Mouse (Mus musculus) embryonic facial prominence, embryonic 15.5 days (tissue): ENCODE data around the gene Prpf3. TPM values are rescaled to one million over a fixed set of nuclear protein-coding genes. Genes with fewer than 3 reads are reported as not detected.

Source experiments
- ATAC-seq: fragments of 200-750 bp; cut with Nextera tagmentation; 2 replicates; pipeline ENCODE4 v1.8.0; 2017; ENCODE audit warnings: low read depth, moderate TSS enrichment; ENCODE audit not compliant: insufficient number of reproducible peaks, low FRiP score, low TSS enrichment
- H3K27ac ChIP-seq: fragments of 300-500 bp; sonication (generic); replicated peaks from 2 replicates; pipeline ENCODE4 v1.5.1; 2015; ENCODE audit warnings: mild to moderate bottlenecking, inconsistent platforms
- H3K27me3 ChIP-seq: fragments of 300-500 bp; sonication (generic); 2 replicates; pipeline ENCODE4 v1.6.1; 2015; ENCODE audit warnings: inconsistent platforms
- H3K36me3 ChIP-seq: fragments of 300-500 bp; sonication (generic); 2 replicates; pipeline ENCODE4 v1.6.1; 2015; ENCODE audit warnings: mild to moderate bottlenecking, inconsistent platforms
- H3K4me1 ChIP-seq: fragments of 300-500 bp; sonication (generic); 2 replicates; pipeline ENCODE4 v1.6.1; 2015; ENCODE audit warnings: inconsistent platforms
- H3K4me2 ChIP-seq: fragments of 300-500 bp; sonication (generic); replicated peaks from 2 replicates; pipeline ENCODE4 v1.6.1; 2015; ENCODE audit warnings: mild to moderate bottlenecking, inconsistent platforms
- H3K4me3 ChIP-seq: fragments of 300-500 bp; sonication (generic); replicated peaks from 2 replicates; pipeline ENCODE4 v1.5.1; 2015; ENCODE audit warnings: mild to moderate bottlenecking, inconsistent platforms
- H3K9ac ChIP-seq: fragments of 300-500 bp; sonication (generic); 2 replicates; pipeline ENCODE4 v1.6.1; 2015; ENCODE audit warnings: inconsistent platforms
- H3K9me3 ChIP-seq: fragments of 300-500 bp; sonication (generic); replicated peaks from 2 replicates; pipeline ENCODE4 v1.6.1; 2016; ENCODE audit warnings: inconsistent platforms
- WGBS: fragments of 180-500 bp; shearing (Covaris S2); methylation state at CpG from one replicate; pipeline ENCODE4 v1.1.7; 2015; 5-methylcytosine and 5-hydroxymethylcytosine counted together
- polyA plus RNA-seq: library from polyadenylated mRNA; unstranded; fragments of >200 nt; fragmentation: Nextera tagmentation; extraction: Ambion mirVana; gene quantifications from 2 replicates; pipeline ENCODE4 v1.2.1, GENCODE M21; 2015

Gene Prpf3
- polyA plus RNA-seq, 1 experiment from 2014 or later = 48.5 TPM

DNA sequence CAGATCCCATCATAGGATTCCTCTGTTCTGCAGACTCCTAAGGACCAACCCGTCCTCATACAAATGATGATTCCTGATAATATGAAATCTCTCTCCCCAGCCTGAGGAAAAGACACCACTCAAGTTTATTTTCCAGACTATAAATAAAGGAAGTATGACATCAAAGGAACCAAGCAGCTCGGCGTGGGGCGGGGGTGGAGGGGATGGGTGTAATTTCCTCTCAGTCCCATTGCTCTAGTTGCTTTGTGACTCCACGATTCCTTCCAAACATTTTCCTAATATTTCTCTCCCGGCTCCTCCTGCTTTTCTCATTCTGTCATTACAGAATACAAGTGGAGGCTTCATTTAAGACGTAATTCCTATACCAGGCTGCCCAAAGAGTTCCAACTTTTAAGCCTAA, 37.4 kb upstream of the Prpf3 start:
- H3K27ac ChIP-seq = peak overlapping the region; percentile 85
- H3K36me3 ChIP-seq = peaks cover 5% of the 10 kb centered on the region; the same call in 1 of the 2 replicates
- 11% methylated on average over 7 of the region's 7 CpGs for WGBS
- H3K27me3 ChIP-seq = no peaks in the 10 kb centered on the region
- H3K9me3 ChIP-seq = no peaks in the 10 kb centered on the region
- H3K4me1 ChIP-seq = peaks cover 39% of the 10 kb centered on the region
- no peak overlapping the region for H3K9ac ChIP-seq
- no peak for ATAC-seq
- peak overlapping the region; percentile 64 for H3K4me3 ChIP-seq
- H3K4me2 ChIP-seq = peak overlapping the region; percentile 51

DNA sequence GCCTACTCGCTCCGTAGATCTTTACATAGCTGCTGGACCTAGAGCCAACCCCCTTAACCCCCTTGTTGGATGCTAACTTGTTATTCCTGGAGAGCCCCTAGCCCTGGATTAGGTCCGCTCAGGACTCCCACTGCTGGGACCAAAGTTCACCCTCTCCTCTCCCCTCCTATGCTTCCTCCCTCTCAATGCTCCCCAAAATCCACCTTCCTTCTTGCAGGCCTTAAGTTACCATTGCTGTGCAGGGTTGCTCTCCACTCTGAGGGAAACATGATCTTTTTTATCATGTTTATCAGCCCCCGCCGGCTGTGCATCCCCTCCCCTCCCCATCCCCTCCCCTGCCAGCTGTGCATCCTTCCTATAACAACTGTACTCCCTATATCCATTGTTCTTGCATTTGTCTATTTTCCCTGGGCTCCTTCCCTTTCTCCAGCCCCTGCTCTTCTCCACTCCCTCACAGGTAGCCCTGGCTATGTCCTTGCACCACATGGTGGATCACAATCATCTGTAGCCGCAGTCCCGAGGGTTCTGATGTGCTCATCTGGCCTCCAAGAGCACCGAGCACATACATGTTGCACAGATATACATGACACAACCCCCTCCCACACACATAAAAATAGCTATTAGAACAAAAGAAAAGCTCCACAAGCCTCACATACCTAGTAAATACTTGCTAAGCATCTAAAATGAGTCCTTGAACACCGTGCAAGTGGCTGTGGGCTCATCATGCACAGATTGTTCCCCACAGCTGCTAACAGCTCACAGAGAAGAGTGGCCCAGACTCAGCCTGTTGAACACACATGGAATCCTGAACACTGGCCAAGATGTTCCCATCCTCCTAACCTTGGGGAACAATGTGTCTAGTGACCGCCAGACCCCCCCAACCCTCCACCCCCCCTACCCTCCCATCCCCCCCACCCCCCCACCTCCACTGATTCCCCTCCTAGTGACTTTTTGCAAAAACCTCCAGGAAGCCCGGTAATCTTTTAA, 36.7 kb upstream of the Prpf3 start:
- 29% methylated on average over 11 of the region's 11 CpGs for WGBS

DNA sequence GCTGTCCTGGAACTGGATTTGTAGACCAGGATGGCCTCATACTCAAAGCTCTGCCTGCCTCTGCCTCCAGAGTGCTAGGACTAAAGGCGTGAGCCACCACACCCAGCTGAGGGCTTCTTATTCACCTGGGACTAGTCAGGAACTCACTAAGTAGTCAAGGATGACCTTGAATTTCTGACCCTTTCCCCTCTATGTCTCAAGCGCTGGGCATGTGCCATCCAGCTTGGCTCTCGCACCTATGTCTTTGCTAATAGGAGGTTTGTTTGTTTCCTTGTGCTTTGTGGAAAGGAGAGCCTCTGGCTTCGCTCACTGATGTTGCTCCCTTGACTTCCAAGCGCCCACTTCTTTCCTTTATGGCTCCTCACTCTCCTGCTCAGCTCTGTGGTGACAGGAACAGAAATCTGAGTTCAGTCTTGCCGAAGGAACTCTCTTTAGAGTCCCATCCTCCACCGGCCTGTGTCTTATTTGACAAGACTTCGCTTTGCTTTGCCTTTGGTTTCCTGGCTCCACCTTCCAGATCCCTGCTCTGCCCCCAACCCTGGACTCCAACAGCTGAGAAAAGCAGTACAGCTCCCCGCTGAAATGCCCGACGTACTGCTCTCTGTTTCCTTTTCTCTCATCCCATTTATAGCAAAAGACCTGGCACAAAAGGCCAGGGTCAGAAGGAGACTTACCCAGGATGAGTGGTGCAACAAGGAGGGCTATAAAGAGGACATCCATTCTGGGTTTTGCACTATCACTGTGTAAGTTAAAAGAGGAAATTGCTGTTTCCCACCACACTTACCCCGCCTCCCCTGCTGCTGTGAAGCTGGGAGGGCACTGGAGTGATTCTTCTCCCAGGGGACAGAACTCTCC, 35.8 kb upstream of the Prpf3 start, which contains the start of gene BC028528:
BC028528 (minus strand) TSS at position 795 of the 855 bp plus-strand sequence.
- Histone ChIP-seq H3K4me3 (peak within 1 kb of the TSS; percentile 27), H3K9ac (no peak within 1 kb of the TSS; the same call in 1 of the 2 replicates), H3K27ac (peak within 1 kb of the TSS; percentile 85), H3K36me3 (0 out of 2 replicates have a peak, but pooled peaks cover 6% of the 10 kb centered on the region), H3K4me1 (peaks cover 39% of the 10 kb centered on the region), H3K27me3 (no peaks in the 10 kb centered on the region), H3K9me3 (no peaks in the 10 kb centered on the region), H3K4me2 (peak within 1 kb of the TSS; percentile 41)
- ATAC-seq = no peak
- WGBS = 32% methylated on average over 12 of the region's 12 CpGs

More for the DNA sequence above, 36.7 kb upstream of the Prpf3 start:
- H3K4me1 ChIP-seq = peaks cover 39% of the 10 kb centered on the region
- no peaks in the 10 kb centered on the region for H3K27me3 ChIP-seq
- H3K4me2 ChIP-seq = peak overlapping the region; percentile 41
- H3K9me3 ChIP-seq = no peaks in the 10 kb centered on the region
- H3K4me3 ChIP-seq = peak overlapping the region; percentile 27
- peaks cover 7% of the 10 kb centered on the region; the same call in 1 of the 2 replicates for H3K36me3 ChIP-seq
- no peak overlapping the region; the same call in 1 of the 2 replicates for H3K9ac ChIP-seq
- no peak for ATAC-seq
- peak overlapping the region; percentile 85 for H3K27ac ChIP-seq

DNA sequence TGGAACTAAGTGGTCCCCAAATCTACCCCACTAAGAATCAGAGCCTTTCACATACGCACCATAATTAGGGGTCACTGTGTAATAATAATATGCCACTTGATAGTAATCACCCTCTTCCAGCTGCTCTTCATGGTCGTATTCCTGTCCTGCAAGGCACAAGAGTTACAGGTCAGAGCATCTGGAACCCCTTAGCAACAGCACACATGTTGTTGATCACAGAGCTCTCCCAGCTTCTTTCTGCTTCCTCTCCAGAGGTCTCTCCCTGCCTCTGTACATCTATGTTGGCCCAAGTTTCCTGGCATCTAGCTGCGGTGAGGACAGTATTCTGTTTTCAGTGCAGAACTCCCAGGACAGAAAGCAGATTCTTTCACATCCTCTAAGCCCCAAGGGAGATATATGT, 34.0 kb upstream of the Prpf3 start:
- no peaks in the 10 kb centered on the region for H3K9me3 ChIP-seq
- no peak for ATAC-seq
- peaks cover 31% of the 10 kb centered on the region for H3K4me1 ChIP-seq
- H3K27me3 ChIP-seq = no peaks in the 10 kb centered on the region
- no peak overlapping the region for H3K4me3 ChIP-seq
- no peak overlapping the region for H3K27ac ChIP-seq
- no peak overlapping the region for H3K4me2 ChIP-seq
- no peak overlapping the region for H3K9ac ChIP-seq
- WGBS = 33% methylated on average over 3 of the region's 3 CpGs
- H3K36me3 ChIP-seq = 0 out of 2 replicates have a peak, but pooled peaks cover 3% of the 10 kb centered on the region

DNA sequence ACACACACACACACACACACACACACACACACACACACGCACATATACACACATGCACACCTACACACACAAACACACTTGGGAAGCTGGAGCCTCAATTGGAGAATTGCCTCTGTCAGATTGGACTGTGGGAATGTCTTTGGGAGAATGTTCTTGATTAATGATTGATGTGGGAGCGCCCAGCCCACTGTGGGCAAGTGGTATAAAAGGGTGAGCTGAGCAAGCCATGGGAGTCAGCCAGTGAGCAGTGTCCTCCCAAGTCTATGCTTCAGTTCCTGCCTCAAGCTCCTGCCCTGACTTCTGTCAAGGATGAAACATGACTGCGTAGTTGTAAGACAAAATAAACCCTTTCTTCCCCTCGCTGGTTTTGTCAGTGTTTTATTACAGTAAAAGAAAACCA, 31.9 kb upstream of the Prpf3 start:
- H3K9me3 ChIP-seq = no peaks in the 10 kb centered on the region
- H3K27ac ChIP-seq = no peak overlapping the region
- H3K27me3 ChIP-seq = no peaks in the 10 kb centered on the region
- ATAC-seq = no peak
- 0 out of 2 replicates have a peak, but pooled peaks cover 3% of the 10 kb centered on the region for H3K36me3 ChIP-seq
- H3K9ac ChIP-seq = no peak overlapping the region
- H3K4me3 ChIP-seq = no peak overlapping the region
- WGBS = 83% methylated on average over 4 of the region's 4 CpGs
- H3K4me1 ChIP-seq = peaks cover 30% of the 10 kb centered on the region
- no peak overlapping the region for H3K4me2 ChIP-seq

DNA sequence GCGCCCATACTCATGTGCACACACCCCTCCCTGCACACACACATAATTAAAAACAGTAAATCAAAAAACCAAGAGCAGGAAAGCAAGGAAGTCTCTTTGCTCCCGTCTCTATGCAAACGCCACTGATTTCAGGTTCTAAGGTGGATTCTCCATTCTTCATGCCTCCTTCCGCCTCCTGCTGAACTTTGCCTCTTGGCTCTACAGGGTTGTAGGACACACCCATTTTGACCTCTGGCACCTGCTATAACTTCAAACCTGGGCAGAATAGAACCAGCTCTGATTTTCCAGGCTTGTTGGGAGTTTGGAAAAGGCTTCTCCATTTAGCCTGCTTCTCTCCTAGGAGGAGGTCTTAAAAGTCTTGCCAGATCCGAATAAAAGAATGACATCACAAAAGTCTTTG, 28.7 kb upstream of the Prpf3 start:
- H3K27me3 ChIP-seq = no peaks in the 10 kb centered on the region
- 0 out of 2 replicates have a peak, but pooled peaks cover 3% of the 10 kb centered on the region for H3K36me3 ChIP-seq
- ATAC-seq = no peak
- H3K9me3 ChIP-seq = no peaks in the 10 kb centered on the region
- H3K9ac ChIP-seq = no peak overlapping the region
- WGBS = 64% methylated on average over 5 of the region's 5 CpGs
- H3K4me1 ChIP-seq = peaks cover 17% of the 10 kb centered on the region
- no peak overlapping the region for H3K27ac ChIP-seq
- H3K4me3 ChIP-seq = no peak overlapping the region
- H3K4me2 ChIP-seq = no peak overlapping the region

DNA sequence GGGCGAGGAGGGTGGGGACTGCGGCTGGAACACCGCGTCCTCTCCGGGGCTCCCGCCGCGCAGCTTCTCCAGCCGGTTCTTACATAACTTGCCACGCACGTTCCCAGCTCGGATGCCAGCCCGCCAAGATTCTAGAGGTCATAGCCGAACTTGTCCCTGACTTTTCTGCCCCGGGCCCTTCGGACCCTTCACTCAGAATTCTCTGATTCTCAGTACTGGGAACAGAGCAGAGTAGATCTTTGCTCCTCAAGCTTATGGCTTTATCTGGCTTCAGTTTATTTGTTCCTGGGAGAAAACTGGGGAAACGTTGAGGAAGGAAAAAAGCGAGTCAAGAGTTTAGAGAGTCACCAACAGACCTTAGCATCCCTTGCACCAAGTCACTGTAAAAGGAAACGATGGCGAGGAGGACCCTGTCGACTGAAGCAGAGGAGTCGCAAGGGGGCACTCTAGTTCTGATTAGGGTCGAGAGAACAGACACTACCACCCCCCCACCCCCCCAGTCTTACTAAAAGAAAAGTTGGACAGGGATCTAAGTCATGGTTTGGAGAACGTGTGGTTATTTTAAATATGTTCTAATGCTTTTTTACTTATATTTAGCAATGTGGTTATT, 27.2 kb upstream of the Prpf3 start:
- no peak for ATAC-seq
- WGBS = 1% methylated on average over 24 of the region's 24 CpGs
- 0 out of 2 replicates have a peak overlapping the region, but pooled peaks have one; percentile 48 for H3K27ac ChIP-seq

DNA sequence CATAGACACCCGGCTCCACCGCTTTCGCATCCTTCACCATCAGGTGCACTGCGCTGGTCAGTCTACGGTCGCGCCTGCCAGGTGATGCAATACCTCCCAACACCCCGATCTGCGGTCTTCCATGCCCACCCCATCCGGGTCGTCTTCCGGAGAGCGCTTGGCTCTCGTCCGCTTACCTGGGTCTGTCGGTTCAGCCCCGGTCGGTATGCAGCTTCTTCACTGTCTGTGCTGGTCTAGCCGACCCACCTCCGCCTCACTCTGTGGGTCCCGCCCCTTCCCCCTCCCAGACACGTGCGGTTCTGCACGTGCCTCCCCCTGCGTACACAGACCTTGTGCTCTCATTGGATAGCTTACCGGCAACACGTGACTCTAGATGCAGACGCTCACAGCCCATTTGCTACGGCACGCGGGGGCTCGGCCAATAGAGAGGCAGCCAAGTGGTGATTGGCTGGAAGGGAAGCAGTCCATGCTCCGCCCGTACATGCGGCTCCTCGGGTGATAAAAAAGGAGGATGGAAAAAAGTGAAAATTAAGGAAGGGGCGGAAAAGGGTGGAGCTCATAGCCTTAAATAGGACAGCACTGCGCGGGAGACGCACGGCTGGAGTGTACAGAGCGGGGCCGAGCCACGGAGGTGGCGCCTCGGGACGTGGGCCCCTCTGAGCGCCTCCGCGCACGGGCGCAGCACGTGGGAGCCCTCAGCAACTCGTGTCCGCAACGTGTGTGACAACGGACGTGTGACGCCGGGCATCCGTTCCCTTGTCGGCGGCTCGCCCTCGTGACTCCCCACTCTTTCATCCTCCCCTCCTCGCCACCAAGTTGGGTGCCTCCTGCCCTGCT, 26.5 kb upstream of the Prpf3 start, which contains the start of gene Ciart:
Ciart (minus strand) TSS at position 273 of the 837 bp plus-strand sequence.
- no peaks in the 10 kb centered on the region for H3K9me3 ChIP-seq
- H3K36me3 ChIP-seq = no peaks in the 10 kb centered on the region
- peaks cover 17% of the 10 kb centered on the region for H3K4me1 ChIP-seq
- peak; percentile 99 for ATAC-seq
- peak within 1 kb of the TSS; percentile 47 for H3K4me3 ChIP-seq
- no peaks in the 10 kb centered on the region for H3K27me3 ChIP-seq
- peak within 1 kb of the TSS; percentile 100 for H3K4me2 ChIP-seq
- under 1% methylated on average over 66 of the region's 66 CpGs for WGBS
- 0 out of 2 replicates have a peak within 1 kb of the TSS, but pooled peaks have one; percentile 48 for H3K27ac ChIP-seq
- 0 out of 2 replicates have a peak within 1 kb of the TSS, but pooled peaks have one; percentile 10 for H3K9ac ChIP-seq

More for the DNA sequence above, 27.2 kb upstream of the Prpf3 start:
- H3K36me3 ChIP-seq = 0 out of 2 replicates have a peak, but pooled peaks cover 3% of the 10 kb centered on the region
- peaks cover 17% of the 10 kb centered on the region for H3K4me1 ChIP-seq
- H3K9me3 ChIP-seq = no peaks in the 10 kb centered on the region
- H3K4me2 ChIP-seq = peak overlapping the region; percentile 100
- peak overlapping the region; percentile 47 for H3K4me3 ChIP-seq
- H3K9ac ChIP-seq = no peak overlapping the region
- H3K27me3 ChIP-seq = no peaks in the 10 kb centered on the region

DNA sequence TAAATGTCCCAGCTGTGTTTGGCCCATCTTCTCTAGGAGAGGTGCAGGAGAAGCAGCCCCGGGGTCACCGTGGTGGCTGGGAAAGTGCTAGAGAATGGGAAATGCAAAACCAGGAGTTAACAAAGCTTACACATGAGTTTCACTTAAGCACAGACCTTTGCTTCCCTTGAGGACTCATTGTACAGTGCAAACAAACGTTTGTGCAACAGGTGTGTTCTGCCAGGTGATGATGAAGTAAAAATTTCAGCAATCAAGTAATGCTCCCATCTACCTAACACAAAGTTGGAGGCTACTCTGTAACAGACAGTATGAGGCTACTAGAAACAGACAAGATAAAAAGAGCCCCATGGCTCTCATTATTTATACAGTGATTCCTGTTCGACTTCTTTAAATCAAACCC, 23.4 kb upstream of the Prpf3 start:
- H3K27ac ChIP-seq = no peak overlapping the region
- 84% methylated on average over 4 of the region's 4 CpGs for WGBS
- peaks cover 17% of the 10 kb centered on the region for H3K4me1 ChIP-seq
- no peaks in the 10 kb centered on the region for H3K27me3 ChIP-seq
- H3K36me3 ChIP-seq = no peaks in the 10 kb centered on the region
- no peaks in the 10 kb centered on the region for H3K9me3 ChIP-seq
- no peak for ATAC-seq
- no peak overlapping the region for H3K4me3 ChIP-seq
- H3K4me2 ChIP-seq = no peak overlapping the region
- no peak overlapping the region for H3K9ac ChIP-seq

DNA sequence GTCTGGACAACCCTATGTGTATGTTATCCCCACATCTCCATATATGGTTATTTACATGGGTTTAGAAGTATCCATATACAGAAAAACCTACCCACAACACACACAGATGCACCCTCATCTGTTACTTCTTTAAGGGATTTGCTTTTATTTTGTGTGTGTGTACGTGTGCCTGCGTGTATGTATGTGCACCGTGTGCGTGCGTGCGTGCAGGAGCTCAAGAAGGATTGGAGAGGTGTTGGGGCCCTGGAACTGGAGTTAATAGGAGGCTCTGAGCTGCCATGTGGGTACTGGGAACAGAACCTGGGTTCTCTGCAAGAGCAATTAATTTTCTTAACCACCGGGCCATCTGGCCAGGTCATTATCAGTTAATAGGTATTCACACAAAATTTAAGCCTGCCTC, 16.4 kb upstream of the Prpf3 start:
- Histone ChIP-seq H3K4me2 (peak overlapping the region; percentile 60), H3K9ac (peak overlapping the region; percentile 26)
- no peak for ATAC-seq

More for the DNA sequence above, 16.4 kb upstream of the Prpf3 start:
- WGBS = 69% methylated on average over 7 of the region's 7 CpGs
- H3K9me3 ChIP-seq = no peaks in the 10 kb centered on the region
- H3K4me1 ChIP-seq = peaks cover 14% of the 10 kb centered on the region
- no peaks in the 10 kb centered on the region for H3K27me3 ChIP-seq
- no peak overlapping the region for H3K27ac ChIP-seq
- H3K4me3 ChIP-seq = peak overlapping the region; percentile 68
- H3K36me3 ChIP-seq = peaks cover 12% of the 10 kb centered on the region
